18 mouse cellular contexts compared by ENCODE assay signal in genomic region chr13:11903272-11903671, GRCm38 (mm10).
DNase-seq lines count a peak whose midpoint lies in the region; ATAC-seq and TF ChIP-seq lines count a peak whose summit lies in the region.
"Had no signal": no experiment of that assay in that cellular context is flagged by ENCODE, and none has a peak within 500 bp of the region (broad histone marks: within the 10 kb centered on the region; RNA-seq: fewer than 3 reads in every experiment).

No protein-coding gene starts in this region.

- ATAC-seq in kidney, embryonic 15.5 days (replicated peaks; ENCODE audit: low FRiP score): peak; percentile 66; the same call in 1 of the 2 replicates
- ATAC-seq in forebrain, embryonic 12.5 days (ENCODE audit: low FRiP score): no peak
- no peak for ATAC-seq in hindbrain, embryonic 15.5 days (ENCODE audit: low FRiP score, low read depth)
- ATAC-seq in intestine, postnatal 0 days: no peak

- H3K4me3 ChIP-seq in kidney, embryonic 15.5 days (replicated peaks): no peak overlapping the region
- no peak overlapping the region for H3K4me3 ChIP-seq in forebrain, embryonic 12.5 days (replicated peaks)
- H3K4me3 ChIP-seq in hindbrain, embryonic 15.5 days: no peak overlapping the region
- H3K4me3 ChIP-seq in intestine, postnatal 0 days (ENCODE audit: low read depth, low read length): no peak overlapping the region
- H3K4me3 ChIP-seq: limb, embryonic 13.5 days; liver, embryonic 13.5 days; lung, embryonic 15.5 days; midbrain, embryonic 10.5 days had no signal

- peak overlapping the region; percentile 18; the same call in 1 of the 2 replicates for H3K4me2 ChIP-seq in kidney, embryonic 15.5 days
- peak overlapping the region; percentile 38 for H3K4me2 ChIP-seq in forebrain, embryonic 12.5 days
- H3K4me2 ChIP-seq in hindbrain, embryonic 15.5 days: peak overlapping the region; percentile 26
- H3K4me2 ChIP-seq in intestine, postnatal 0 days (replicated peaks; ENCODE audit: low read depth): no peak overlapping the region
- H3K4me2 ChIP-seq: limb, embryonic 13.5 days; liver, embryonic 13.5 days; lung, embryonic 15.5 days had no signal

- WGBS in kidney, embryonic 15.5 days: 35% methylated on average over 9 of the region's 9 CpGs
- 8% methylated on average over 9 of the region's 9 CpGs for WGBS in forebrain, embryonic 12.5 days
- WGBS in hindbrain, embryonic 15.5 days: 24% methylated on average over 9 of the region's 9 CpGs
- WGBS in intestine, postnatal 0 days: 74% methylated on average over 9 of the region's 9 CpGs

- TF ChIP-seq CTCF in intestine, postnatal 0 days (IDR thresholded peaks at IDR 0.05; ENCODE audit: low read depth): no peak

- H3K9me3 ChIP-seq in kidney, embryonic 15.5 days (replicated peaks): no peaks in the 10 kb centered on the region
- no peaks in the 10 kb centered on the region for H3K9me3 ChIP-seq in forebrain, embryonic 12.5 days
- H3K9me3 ChIP-seq in hindbrain, embryonic 15.5 days: no peaks in the 10 kb centered on the region
- no peaks in the 10 kb centered on the region for H3K9me3 ChIP-seq in intestine, postnatal 0 days (ENCODE audit: control insufficient read depth)
- H3K9me3 ChIP-seq: limb, embryonic 13.5 days; liver, embryonic 13.5 days; lung, embryonic 15.5 days; midbrain, embryonic 10.5 days had no signal

- no peaks in the 10 kb centered on the region for H3K4me1 ChIP-seq in kidney, embryonic 15.5 days
- peaks cover 6% of the 10 kb centered on the region for H3K4me1 ChIP-seq in forebrain, embryonic 12.5 days
- peaks cover 8% of the 10 kb centered on the region; the same call in 1 of the 2 replicates for H3K4me1 ChIP-seq in hindbrain, embryonic 15.5 days (replicated peaks)
- H3K4me1 ChIP-seq in intestine, postnatal 0 days (replicated peaks; ENCODE audit: control insufficient read depth, insufficient read depth, low read length): no peaks in the 10 kb centered on the region
- H3K4me1 ChIP-seq: limb, embryonic 13.5 days; liver, embryonic 13.5 days; lung, embryonic 15.5 days had no signal

- H3K9ac ChIP-seq in kidney, embryonic 15.5 days: no peak overlapping the region
- no peak overlapping the region for H3K9ac ChIP-seq in forebrain, embryonic 12.5 days
- no peak overlapping the region for H3K9ac ChIP-seq in hindbrain, embryonic 15.5 days
- H3K9ac ChIP-seq in intestine, postnatal 0 days (ENCODE audit: low read depth, low read length): no peak overlapping the region
- H3K9ac ChIP-seq: limb, embryonic 13.5 days; liver, embryonic 13.5 days; lung, embryonic 15.5 days had no signal

- H3K27me3 ChIP-seq in kidney, embryonic 15.5 days: no peaks in the 10 kb centered on the region
- no peaks in the 10 kb centered on the region for H3K27me3 ChIP-seq in forebrain, embryonic 12.5 days
- H3K27me3 ChIP-seq in hindbrain, embryonic 15.5 days: no peaks in the 10 kb centered on the region
- H3K27me3 ChIP-seq in intestine, postnatal 0 days (replicated peaks; ENCODE audit: control insufficient read depth, insufficient read depth, low read length): no peaks in the 10 kb centered on the region
- H3K27me3 ChIP-seq: limb, embryonic 13.5 days; liver, embryonic 13.5 days; lung, embryonic 15.5 days had no signal

- H3K27ac ChIP-seq in kidney, embryonic 15.5 days: no peak overlapping the region
- no peak overlapping the region for H3K27ac ChIP-seq in forebrain, embryonic 12.5 days
- no peak overlapping the region for H3K27ac ChIP-seq in hindbrain, embryonic 15.5 days (replicated peaks)
- H3K27ac ChIP-seq in intestine, postnatal 0 days (ENCODE audit: low read depth, low read length): no peak overlapping the region
- H3K27ac ChIP-seq: limb, embryonic 13.5 days; liver, embryonic 13.5 days; lung, embryonic 15.5 days; macrophage; midbrain, embryonic 10.5 days had no signal

- DNase-seq in kidney, adult 11 months: no peak
- DNase-seq in Muller cell, postnatal 12 days (ENCODE audit: inconsistent ontology term): peak; percentile 21
- no peak for DNase-seq in spleen, postnatal 10 days (ENCODE audit: low spot score in 2 of 2)
- DNase-seq: cerebellum, adult 8-10 months; gastrocnemius, postnatal 14 days; heart, adult 18-20 months; kidney, adult 18-20 months; layer of hippocampus, postnatal 36 days; liver, embryonic 13.5 days; thymus, adult 2 months had no signal

- no peaks in the 10 kb centered on the region for H3K36me3 ChIP-seq in kidney, embryonic 15.5 days
- H3K36me3 ChIP-seq in forebrain, embryonic 12.5 days (replicated peaks): no peaks in the 10 kb centered on the region
- H3K36me3 ChIP-seq in hindbrain, embryonic 15.5 days: no peaks in the 10 kb centered on the region
- no peaks in the 10 kb centered on the region for H3K36me3 ChIP-seq in intestine, postnatal 0 days (ENCODE audit: control insufficient read depth, insufficient read depth)
- H3K36me3 ChIP-seq: limb, embryonic 13.5 days; liver, embryonic 13.5 days; lung, embryonic 15.5 days; midbrain, embryonic 10.5 days had no signal
